Mouse (Mus musculus) MEL (cell line): ENCODE data around the gene Zfp664.
A peak's percentile ranks its signal among the peaks of the same experiment; 100 is the strongest.

Source experiments
- CTCF ChIP-seq, 3 experiments: IDR thresholded peaks in 2 of 3; conservative IDR thresholded peaks in 1 of 3; 2 replicates each; pipeline ENCODE4 v1.5.1; 2011 to 2012; ENCODE audit warnings: low read length in 3 of 3, low read depth in 2 of 3, mild to moderate bottlenecking in 2 of 3, improper control_type of control experiment in 1 of 3, inconsistent platforms in 1 of 3, mixed read lengths in 1 of 3, moderate library complexity in 1 of 3; ENCODE audit not compliant: control insufficient read depth in 1 of 3, insufficient read depth in 1 of 3, poor library complexity in 1 of 3, severe bottlenecking in 1 of 3
- EP300 ChIP-seq, 2 experiments: IDR thresholded peaks; 2 replicates each; pipeline ENCODE4 v1.6.1; 2011; ENCODE audit warnings: improper control_type of control experiment in 2 of 2, low read length in 2 of 2, low read depth in 1 of 2, mild to moderate bottlenecking in 1 of 2
- GATA1 ChIP-seq: IDR thresholded peaks from 2 replicates; pipeline ENCODE4 v1.6.1; 2011; ENCODE audit warnings: low read depth, low read length, improper control_type of control experiment
- KAT2A ChIP-seq: conservative IDR thresholded peaks from 2 replicates; pipeline ENCODE4 v1.6.1; 2012; ENCODE audit warnings: low read depth, low read length, improper control_type of control experiment, inconsistent platforms
- POLR2A ChIP-seq, 2 experiments: IDR thresholded peaks; 2 replicates each; pipeline ENCODE4 v1.6.1; 2011 to 2012; ENCODE audit warnings: low read length in 2 of 2, mild to moderate bottlenecking in 2 of 2, control low read depth in 1 of 2, improper control_type of control experiment in 1 of 2, low read depth in 1 of 2, moderate library complexity in 1 of 2; ENCODE audit not compliant: control insufficient read depth in 1 of 2, insufficient read depth in 1 of 2, poor library complexity in 1 of 2
- TBP ChIP-seq: IDR thresholded peaks from 2 replicates; pipeline ENCODE4 v1.8.0; 2011; ENCODE audit warnings: low read depth, low read length, improper control_type of control experiment

DNA sequence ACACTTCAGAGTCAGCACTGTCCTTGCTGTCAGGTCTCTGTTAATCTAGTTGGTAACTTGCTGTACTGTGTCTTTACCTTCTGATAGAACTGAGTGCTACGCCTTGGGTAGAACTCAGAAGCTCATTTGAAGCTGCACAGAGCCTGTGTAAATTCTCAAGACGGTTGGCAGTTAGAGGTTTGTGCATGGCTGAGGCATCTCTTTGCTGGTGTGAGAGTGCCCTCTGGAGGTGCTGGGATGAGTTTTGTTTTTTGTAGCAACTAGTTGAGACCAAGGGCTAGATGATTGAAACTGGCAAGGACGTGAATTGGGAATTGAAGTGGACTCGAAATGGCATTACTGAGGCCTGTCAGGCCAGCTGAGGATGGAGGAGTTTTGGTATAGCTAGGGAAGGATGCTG lies 6.5 kb downstream of the Zfp664 start:
- no peak for TF ChIP-seq GATA1
- TF ChIP-seq CTCF (IDR thresholded peaks at IDR 0.05 in 2 of 3, conservative IDR thresholded peaks at IDR 0.05 in 1 of 3; ENCODE audit: control insufficient read depth in 1 of 3, insufficient read depth in 1 of 3, low read depth in 2 of 3, low read length in 3 of 3, poor library complexity in 1 of 3, severe bottlenecking in 1 of 3) = peak in 2 of 3 experiments; percentile 59 to 74; a peak in 5 of 6 replicates
- no peak for TF ChIP-seq POLR2A (IDR thresholded peaks at IDR 0.05; ENCODE audit: control insufficient read depth in 1 of 2, insufficient read depth in 1 of 2, low read depth in 1 of 2, low read length in 2 of 2, poor library complexity in 1 of 2)
- no peak for TF ChIP-seq TBP
- TF ChIP-seq EP300 (IDR thresholded peaks at IDR 0.05; ENCODE audit: low read depth in 1 of 2, low read length in 2 of 2) = no peak
- no peak for TF ChIP-seq KAT2A
